Mouse (Mus musculus) left cerebral cortex, postnatal 10 days (tissue): Measurements from ENCODE around the gene Podn. TPM values are rescaled to one million over a fixed set of nuclear protein-coding genes. Genes with fewer than 3 reads are reported as not detected.
"Not testable (repeated sequence)": the region's sequence is repeated elsewhere in the genome, so short reads cannot be mapped to it uniquely, and the experiment has no call there.

Source experiments
- DNase-seq, 2 experiments: peaks; one replicate each; pipeline ENCODE4 v3.0.0; 2021 to 2022; ENCODE audit warnings: low spot score in 2 of 2, mixed read lengths in 1 of 2; ENCODE audit errors: extremely low spot score in 1 of 2
- intact Hi-C: fragments of 180-260 bp; cut with DNase I; formaldehyde crosslinking; loops from one replicate; pipeline ENCODE4 v1.15.1; 2025
- total RNA-seq, 2 experiments: library from RNA; stranded (reverse); gene quantifications; 2 replicates each; pipeline ENCODE4 v1.2.3; 2021

Gene Podn
- total RNA-seq, 2 experiments from 2014 or later: 4.4 to 5.8 TPM

- no peak for DNase-seq
- intact Hi-C loops: no loop called here
Measured at GRCm38 (mm10) chr4:108082401-108082806, 13.8 kb downstream of the Podn start.

- intact Hi-C loops: no loop called here
- no peak for DNase-seq
Measured at GRCm38 (mm10) chr4:108080876-108081275, 15.4 kb downstream of the Podn start.

DNA sequence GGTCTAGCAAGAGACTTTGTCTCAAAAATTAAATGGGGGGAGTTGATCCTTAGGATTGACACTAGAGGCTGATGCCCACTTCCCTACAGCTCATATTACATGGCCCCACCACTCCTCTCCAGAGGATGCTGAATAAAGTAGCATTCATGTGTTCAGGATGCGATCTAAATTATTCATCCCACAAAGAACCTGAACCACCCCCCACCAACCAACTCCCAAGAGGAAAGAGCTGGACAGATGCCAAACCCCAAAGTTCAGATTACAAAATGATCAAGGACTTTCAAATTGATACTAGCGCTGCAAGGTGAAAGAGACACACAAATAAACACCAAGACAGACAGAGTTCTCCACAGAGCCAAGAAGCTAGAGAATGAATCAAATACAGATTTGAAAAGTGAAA lies 16.5 kb downstream of the Podn start:
- intact Hi-C loops: loop anchor here (10.0 kb wide), 1 partner anchor 145 kb away; no protein-coding TSS in a partner anchor

DNA sequence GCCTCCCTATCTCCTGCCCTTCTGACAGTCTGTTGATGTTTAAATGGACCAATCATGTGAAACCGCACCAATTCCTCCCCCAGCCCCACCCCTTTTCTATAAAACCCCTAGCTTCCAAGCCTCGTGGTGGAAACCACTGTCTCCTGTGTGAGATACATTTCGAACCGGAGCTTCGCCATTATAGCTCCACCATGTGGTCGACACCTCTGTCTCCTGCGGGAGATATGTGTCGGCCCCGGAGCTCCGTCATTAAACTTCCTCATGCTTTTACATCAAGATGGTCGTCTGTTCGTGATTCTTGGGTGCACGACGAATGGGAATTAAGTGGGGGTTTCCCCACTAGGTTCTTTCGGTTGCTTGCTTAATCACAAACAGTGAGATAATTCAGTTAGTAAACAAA lies 17.1 kb downstream of the Podn start:
- intact Hi-C loops: loop anchor here (10.0 kb wide), 1 partner anchor 144 kb away; no protein-coding TSS in a partner anchor
- DNase-seq: not testable (repeated sequence)

More for the DNA sequence above, 16.5 kb downstream of the Podn start:
- no peak for DNase-seq

- no peak for DNase-seq
- intact Hi-C loops: loop anchor here (10.0 kb wide), 1 partner anchor 143 kb away; no protein-coding TSS in a partner anchor
Measured at GRCm38 (mm10) chr4:108077224-108077955, 18.9 kb downstream of the Podn start.

- intact Hi-C loops: loop anchor here (10.0 kb wide), 1 partner anchor 140 kb away; no protein-coding TSS in a partner anchor
- no peak for DNase-seq
Measured at GRCm38 (mm10) chr4:108074204-108074823, 21.9 kb downstream of the Podn start.

- DNase-seq: no peak
- intact Hi-C loops: loop anchor here (10.0 kb wide), 1 partner anchor 137 kb away; no protein-coding TSS in a partner anchor
Measured at GRCm38 (mm10) chr4:108072086-108072485, 24.2 kb downstream of the Podn start.

DNA sequence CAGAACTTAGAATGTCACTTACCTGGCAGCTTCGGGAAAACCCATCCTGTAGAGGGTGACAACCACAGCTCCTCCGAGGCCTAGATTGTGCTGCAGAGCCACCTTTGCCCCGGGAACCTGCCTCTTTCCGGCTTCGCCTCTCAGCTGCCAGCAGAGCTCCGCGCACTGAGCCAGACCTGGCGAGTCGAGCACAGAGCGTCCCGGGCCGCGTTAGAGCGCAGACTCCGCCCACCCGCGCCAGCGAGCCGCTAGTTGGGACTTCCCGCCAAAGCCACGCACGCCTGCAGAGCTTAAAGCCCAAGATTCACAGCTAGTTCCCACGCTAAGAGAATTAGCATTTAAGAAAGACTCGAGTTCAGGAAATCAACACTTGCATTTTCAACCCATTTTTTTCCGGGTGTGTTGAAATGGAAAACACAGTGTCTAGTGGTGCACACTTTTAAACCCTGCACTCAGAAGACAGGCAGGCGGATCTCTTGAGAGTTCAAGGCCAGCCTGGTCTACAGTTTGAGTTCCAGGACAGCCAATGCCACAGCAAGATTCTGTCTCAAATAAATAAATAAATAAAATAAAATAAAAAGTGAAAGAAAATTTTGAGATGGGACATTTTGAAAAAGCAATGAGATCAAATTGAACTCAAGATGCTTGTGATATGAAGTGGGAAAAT lies 24.9 kb downstream of the Podn start:
- DNase-seq: peak; percentile 89 to 97
- intact Hi-C loops: loop anchor here (10.0 kb wide), 1 partner anchor 137 kb away; no protein-coding TSS in a partner anchor

- intact Hi-C loops: loop anchor here (10.0 kb wide), 1 partner anchor 136 kb away; no protein-coding TSS in a partner anchor
- no peak for DNase-seq
Measured at GRCm38 (mm10) chr4:108070723-108071122, 25.5 kb downstream of the Podn start.

DNA sequence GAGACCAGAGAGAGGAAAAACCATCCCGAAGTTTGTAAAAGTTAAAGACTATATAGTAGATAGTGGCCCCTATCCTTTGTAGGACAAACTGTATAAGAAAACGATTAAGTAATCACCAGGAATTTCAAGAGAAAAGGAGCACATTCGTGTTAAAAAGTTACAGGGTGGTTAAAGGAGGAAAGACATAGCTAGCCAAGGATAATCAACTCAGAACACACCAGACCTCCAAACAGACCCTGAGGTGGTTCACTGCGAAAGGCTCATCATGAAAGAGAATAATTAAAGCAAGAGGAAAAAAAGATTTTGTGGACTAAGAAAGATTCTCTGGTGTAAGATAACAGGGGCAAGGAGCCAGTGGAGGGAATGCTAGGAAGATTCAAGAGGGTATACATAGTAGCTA lies 26.0 kb downstream of the Podn start:
- intact Hi-C loops: loop anchor here (10.0 kb wide), 1 partner anchor 135 kb away; no protein-coding TSS in a partner anchor

DNA sequence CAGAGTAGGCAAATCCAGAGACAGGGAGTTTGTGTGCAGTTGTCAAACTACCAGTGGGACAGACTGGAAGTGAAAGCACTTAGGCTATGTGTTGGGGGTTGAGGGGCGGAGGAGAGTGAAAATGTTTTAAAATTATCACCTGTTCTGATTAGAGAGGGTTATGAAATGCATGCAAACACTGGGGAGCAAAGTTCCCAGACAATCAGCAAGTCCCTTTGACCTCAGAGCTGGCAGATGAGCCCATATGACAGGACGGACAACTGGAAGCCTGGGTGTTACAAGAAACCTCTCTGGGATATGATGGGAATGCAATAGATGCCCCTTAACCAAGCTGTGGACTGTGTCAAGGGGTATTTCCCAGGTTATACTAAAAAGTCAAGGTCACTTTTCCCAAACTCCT lies 28.2 kb downstream of the Podn start:
- no peak for DNase-seq
- intact Hi-C loops: no loop called here

More for the DNA sequence above, 26.0 kb downstream of the Podn start:
- DNase-seq: no peak

GRCm38 (mm10) chr4:108067261-108067660 lies 29.0 kb downstream of the Podn start:
- DNase-seq: no peak
- intact Hi-C loops: no loop called here

DNA sequence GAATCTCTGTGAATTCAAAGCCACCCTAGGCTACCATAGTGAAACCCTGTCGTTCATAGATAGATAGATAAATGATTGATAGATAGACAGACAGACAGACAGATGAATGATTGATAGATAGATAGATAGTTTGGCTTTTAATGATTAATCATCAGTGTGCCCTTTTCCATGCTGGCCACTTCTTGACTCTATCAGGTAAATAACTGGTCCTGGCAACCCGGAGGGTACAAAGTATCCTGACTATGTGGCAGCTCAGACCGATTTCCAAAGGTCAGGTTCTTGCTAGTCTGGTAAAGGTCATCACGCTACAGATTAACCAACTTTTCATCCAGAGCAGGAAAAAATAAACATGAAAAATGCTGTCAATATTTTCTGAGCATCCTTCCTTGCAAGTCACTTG lies 29.7 kb downstream of the Podn start:
- intact Hi-C loops: no loop called here
- DNase-seq: no peak

GRCm38 (mm10) chr4:108065176-108065844 lies 30.9 kb downstream of the Podn start:
- no peak for DNase-seq
- intact Hi-C loops: no loop called here

DNA sequence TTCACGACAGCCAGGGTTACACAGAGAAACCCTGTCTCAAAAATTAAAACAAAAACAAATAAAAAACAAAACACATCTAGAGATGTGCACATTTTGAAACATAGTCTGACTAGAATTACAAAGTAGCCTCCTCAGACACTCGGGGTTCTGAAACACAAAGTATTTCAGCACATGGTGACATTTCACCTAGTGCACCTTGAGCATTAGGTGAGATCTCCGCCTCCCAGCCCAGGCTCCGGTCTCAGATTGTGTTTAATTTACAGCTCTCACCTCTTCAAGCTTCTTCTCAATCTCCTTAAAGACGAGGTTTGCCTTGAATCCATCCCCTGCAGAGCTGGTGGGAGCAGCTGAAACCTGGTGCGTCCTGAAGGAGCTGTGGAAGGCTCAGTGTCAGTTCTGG lies 32.6 kb downstream of the Podn start:
- intact Hi-C loops: no loop called here
- DNase-seq: no peak

- intact Hi-C loops: no loop called here
- no peak for DNase-seq
Measured at GRCm38 (mm10) chr4:108062524-108062923, 33.7 kb downstream of the Podn start.

- intact Hi-C loops: no loop called here
- DNase-seq: no peak
Measured at GRCm38 (mm10) chr4:108060774-108061173, 35.5 kb downstream of the Podn start.

GRCm38 (mm10) chr4:108059601-108060379 lies 36.5 kb downstream of the Podn start:
- no peak for DNase-seq
- intact Hi-C loops: no loop called here
